Mouse (Mus musculus): Measurements from ENCODE around the gene Crocc2. TPM values are rescaled to one million over a fixed set of nuclear protein-coding genes. Genes with fewer than 3 reads are reported as not detected.

The Crocc2 gene
- polyA plus RNA-seq (2015; fragmentation: Nextera tagmentation; extraction: Ambion mirVana) = 0.28 and 0.34 TPM in 2 replicates

DNA sequence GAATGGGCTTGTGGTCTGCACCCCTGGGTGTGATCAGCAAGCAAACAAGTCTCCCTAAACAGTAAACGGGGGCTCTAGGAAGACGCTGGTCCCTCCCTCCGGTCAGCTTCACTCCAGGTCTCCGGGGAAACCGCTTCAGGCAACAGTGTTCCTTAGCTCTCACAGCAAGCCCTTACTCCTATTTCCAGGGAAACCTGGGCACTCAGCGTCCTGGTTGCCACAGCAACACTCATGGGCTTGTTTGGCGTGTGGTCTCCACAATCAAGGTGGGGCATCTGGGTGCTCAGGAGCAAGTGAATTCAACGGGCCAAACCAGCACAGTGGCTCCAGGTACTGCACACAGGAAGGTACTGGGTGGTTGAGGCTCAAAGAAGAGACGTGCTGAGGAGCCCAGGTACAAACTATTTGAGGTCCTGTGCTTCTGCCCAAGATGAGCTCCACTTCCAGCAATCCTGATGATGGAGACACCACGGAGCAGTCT lies at the start of gene Crocc2:
Gene Crocc2 (plus strand): TSS at position 431 of the 481 bp plus-strand sequence.

DNA sequence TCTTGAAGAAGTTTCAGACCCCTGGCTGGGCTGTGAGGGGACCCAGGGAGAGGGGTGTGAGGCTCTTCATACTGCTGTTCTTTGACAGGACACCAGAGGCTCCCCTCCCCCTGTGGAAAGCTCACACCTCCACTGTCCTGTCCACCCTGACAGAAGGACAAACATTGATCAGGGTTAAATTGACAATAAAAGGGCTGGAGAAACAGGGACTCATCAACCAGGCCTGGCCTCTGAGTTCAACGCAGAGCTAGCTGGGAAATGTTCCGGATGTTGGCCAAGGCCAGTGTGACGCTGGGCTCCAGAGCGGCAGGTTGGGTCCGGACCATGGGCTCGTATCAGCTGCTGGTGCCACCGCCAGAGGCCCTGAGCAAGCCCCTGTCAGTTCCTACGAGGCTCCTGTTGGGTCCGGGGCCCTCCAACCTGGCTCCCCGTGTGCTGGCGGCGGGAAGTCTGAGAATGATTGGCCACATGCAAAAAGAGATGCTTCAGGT lies 33.4 kb upstream of the Crocc2 start, which contains the start of gene Agxt:
Gene Agxt (plus strand): TSS at position 205 of the 491 bp plus-strand sequence.

DNA sequence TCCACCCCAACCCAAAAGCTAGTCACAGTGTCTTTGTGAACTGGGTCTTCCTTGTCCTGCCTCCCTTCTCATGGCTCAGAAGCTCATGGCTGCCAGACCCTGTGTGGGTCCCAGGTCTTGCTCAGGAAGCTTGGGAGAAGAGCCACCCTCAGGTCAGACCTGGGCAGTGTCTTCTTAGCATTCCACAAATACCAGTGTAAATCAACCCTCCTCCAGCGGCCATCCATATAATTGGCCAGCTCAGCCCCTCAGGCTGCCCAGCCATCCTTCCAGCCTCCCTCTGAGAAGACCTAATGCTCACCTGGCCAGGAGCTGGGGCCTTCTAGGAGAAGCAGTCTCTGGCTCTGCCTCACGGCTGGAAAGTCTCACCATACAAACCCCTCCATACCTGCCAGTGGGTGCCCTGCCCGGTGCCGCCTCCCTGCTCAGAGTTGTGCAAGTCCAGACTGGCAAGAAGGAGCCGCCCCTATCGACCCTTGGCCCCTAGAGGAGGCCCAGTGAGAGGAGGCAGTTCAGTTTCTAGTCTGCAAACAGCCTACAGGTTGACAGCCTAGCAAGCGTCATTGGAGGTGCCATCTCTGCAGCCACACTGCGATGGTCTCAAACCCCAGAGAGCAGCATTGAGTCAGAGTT lies 7.9 kb upstream of the Crocc2 start, which contains the start of gene 2310007B03Rik:
Gene 2310007B03Rik (minus strand): TSS at position 448 of the 633 bp plus-strand sequence.

DNA sequence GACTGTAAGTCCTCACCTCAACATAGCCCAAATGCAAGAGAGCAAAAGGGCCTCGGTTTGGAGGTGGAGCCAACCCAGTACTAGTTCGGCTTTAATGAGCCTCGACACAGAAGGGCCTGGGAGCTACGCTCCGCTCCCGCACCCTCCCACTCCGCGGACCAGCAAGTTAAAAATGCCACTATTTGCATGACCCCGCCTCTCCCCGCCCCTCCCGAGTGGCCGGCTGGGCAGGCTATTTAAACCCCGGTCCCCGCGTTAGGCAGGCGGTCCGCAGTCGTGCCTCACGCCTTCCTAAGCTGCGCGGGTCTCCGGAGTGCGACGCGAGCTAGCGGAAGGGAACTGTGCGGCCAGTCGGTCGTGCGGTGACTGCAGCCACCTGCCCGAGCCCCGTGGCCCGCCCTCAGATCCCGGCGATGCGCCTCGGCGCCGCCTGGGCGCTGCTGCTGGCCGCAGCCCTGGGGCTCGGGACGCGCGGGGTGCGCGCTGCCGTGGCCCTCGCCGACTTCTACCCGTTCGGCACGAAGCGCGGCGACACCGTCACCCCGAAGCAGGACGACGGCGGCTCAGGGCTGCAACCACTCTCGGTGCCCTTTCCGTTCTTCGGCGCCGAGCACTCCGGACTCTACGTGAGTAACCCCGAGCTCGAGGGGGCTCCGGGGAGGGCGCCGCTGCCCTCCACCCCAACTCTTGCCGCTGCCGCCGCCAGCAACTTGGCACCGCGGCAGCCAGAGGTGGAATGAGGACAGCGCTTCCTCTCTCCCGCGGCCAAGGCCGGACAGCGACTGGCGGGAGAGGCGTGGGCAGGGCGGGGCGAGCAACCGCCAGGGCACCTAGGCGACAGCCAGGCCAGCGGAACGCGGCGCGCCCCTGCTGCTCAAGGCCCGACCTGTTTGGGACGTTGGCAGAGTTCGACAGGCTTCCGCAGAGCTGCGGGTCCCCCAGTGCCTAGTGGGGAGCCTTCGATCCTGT lies 67.3 kb downstream of the Crocc2 start, which contains the start of gene Sned1:
Gene Sned1 (plus strand): TSS at position 266 of the 969 bp plus-strand sequence.

Small RNAs within 50 kb of the gene (microRNA-seq; reads per million reads assigned to microRNA genes)
- not detected for gene Mir6901

Other genes with a start within 250 kb of the Crocc2 start
- 58.2 and 64.1 TPM in 2 replicates for gene Capn10, start 234.3 kb upstream of the Crocc2 start, polyA plus RNA-seq (2015; fragmentation: Nextera tagmentation; extraction: Ambion mirVana)
- gene Gpr35, start 217.9 kb upstream of the Crocc2 start, polyA plus RNA-seq (2015; fragmentation: Nextera tagmentation; extraction: Ambion mirVana) = 0.21 and 0.27 TPM in 2 replicates
- gene Aqp12, start 162.4 kb upstream of the Crocc2 start, polyA plus RNA-seq (2015; fragmentation: Nextera tagmentation; extraction: Ambion mirVana) = not detected in 2 replicates
- 639 and 734 TPM in 2 replicates for gene Kif1a, start 66.8 kb upstream of the Crocc2 start, polyA plus RNA-seq (2015; fragmentation: Nextera tagmentation; extraction: Ambion mirVana)
- gene Agxt, start 33.5 kb upstream of the Crocc2 start, polyA plus RNA-seq (2015; fragmentation: Nextera tagmentation; extraction: Ambion mirVana) = 0.18 TPM in 1 of 2 replicates, not detected in the other
- gene 2310007B03Rik, start 7.8 kb upstream of the Crocc2 start, polyA plus RNA-seq (2015; fragmentation: Nextera tagmentation; extraction: Ambion mirVana) = 0.10 TPM in 1 of 2 replicates, not detected in the other
- gene Sned1, start 67.1 kb downstream of the Crocc2 start, polyA plus RNA-seq (2015; fragmentation: Nextera tagmentation; extraction: Ambion mirVana) = 5.1 and 6.7 TPM in 2 replicates
- gene Mterf4, start 137.2 kb downstream of the Crocc2 start, polyA plus RNA-seq (2015; fragmentation: Nextera tagmentation; extraction: Ambion mirVana) = 24.1 and 24.9 TPM in 2 replicates
- gene Ppp1r7, start 174.1 kb downstream of the Crocc2 start, polyA plus RNA-seq (2015; fragmentation: Nextera tagmentation; extraction: Ambion mirVana) = 57.8 and 62.7 TPM in 2 replicates
- 1.8 and 4.1 TPM in 2 replicates for gene Pask, start 174.8 kb downstream of the Crocc2 start, polyA plus RNA-seq (2015; fragmentation: Nextera tagmentation; extraction: Ambion mirVana)
- 2.7 and 3.2 TPM in 2 replicates for gene Ano7, start 205.2 kb downstream of the Crocc2 start, polyA plus RNA-seq (2015; fragmentation: Nextera tagmentation; extraction: Ambion mirVana)